ENCODE assay signal across 8 mouse cellular contexts in genomic region chr1:182341993-182342392, GRCm38 (mm10). TPM values are rescaled to one million over a fixed set of nuclear protein-coding genes. Genes with fewer than 3 reads are reported as not detected.
DNase-seq lines count a peak whose midpoint lies in the region; ATAC-seq lines count a peak whose summit lies in the region.

No protein-coding gene starts in this region.

- no peaks in the 10 kb centered on the region for H3K36me3 ChIP-seq in kidney, embryonic 16.5 days (ENCODE audit: insufficient read depth, low read length)
- 0 out of 2 replicates have a peak, but pooled peaks cover 7% of the 10 kb centered on the region for H3K36me3 ChIP-seq in hindbrain, embryonic 14.5 days (replicated peaks; ENCODE audit: control insufficient read depth, insufficient read depth)
- H3K36me3 ChIP-seq in midbrain, embryonic 15.5 days (replicated peaks) = 0 out of 2 replicates have a peak, but pooled peaks cover 3% of the 10 kb centered on the region

- no peaks in the 10 kb centered on the region for H3K9me3 ChIP-seq in kidney, embryonic 16.5 days (ENCODE audit: low read length)
- H3K9me3 ChIP-seq in hindbrain, embryonic 14.5 days (ENCODE audit: control insufficient read depth, low read length) = no peaks in the 10 kb centered on the region
- no peaks in the 10 kb centered on the region for H3K9me3 ChIP-seq in midbrain, embryonic 15.5 days

- no peak for DNase-seq in kidney, postnatal 10 days
- DNase-seq in hindbrain, embryonic 14.5 days (ENCODE audit: low spot score) = no peak
- no peak for DNase-seq in frontal cortex, adult 2 months (ENCODE audit: extremely low spot score in 1 of 2, low spot score in 1 of 2)
- no peak for DNase-seq in right cerebral cortex, postnatal 4 days

- WGBS in kidney, embryonic 16.5 days = 40% methylated on average over 6 of the region's 6 CpGs
- WGBS in hindbrain, embryonic 14.5 days = 37% methylated on average over 6 of the region's 6 CpGs
- 40% methylated on average over 6 of the region's 6 CpGs for WGBS in midbrain, embryonic 15.5 days

- ATAC-seq in kidney, embryonic 16.5 days (ENCODE audit: low FRiP score, low TSS enrichment) = no peak
- ATAC-seq in common myeloid progenitor, adult 5-6 weeks (replicated peaks; ENCODE audit: low read depth, poor library complexity, severe bottlenecking) = 0 out of 2 replicates have a peak, but pooled peaks have one; percentile 5
- ATAC-seq in hindbrain, embryonic 14.5 days (ENCODE audit: low FRiP score) = no peak
- ATAC-seq in midbrain, embryonic 15.5 days (replicated peaks) = 0 out of 2 replicates have a peak, but pooled peaks have one; percentile 46
- ATAC-seq in monocyte, adult 5-6 weeks (replicated peaks; ENCODE audit: insufficient number of reproducible peaks, low FRiP score, low TSS enrichment, poor library complexity, severe bottlenecking) = no peak

- H3K27me3 ChIP-seq in kidney, embryonic 16.5 days (ENCODE audit: insufficient read depth, low read length) = no peaks in the 10 kb centered on the region
- H3K27me3 ChIP-seq in hindbrain, embryonic 14.5 days (ENCODE audit: control insufficient read depth, insufficient read depth, low read length) = no peaks in the 10 kb centered on the region
- no peaks in the 10 kb centered on the region for H3K27me3 ChIP-seq in midbrain, embryonic 15.5 days (replicated peaks)

- H3K4me1 ChIP-seq in kidney, embryonic 16.5 days (ENCODE audit: insufficient read depth, low read length) = peaks cover 23% of the 10 kb centered on the region
- H3K4me1 ChIP-seq in hindbrain, embryonic 14.5 days (replicated peaks; ENCODE audit: control insufficient read depth, insufficient read depth, low read length) = peaks cover 25% of the 10 kb centered on the region
- peaks cover 30% of the 10 kb centered on the region for H3K4me1 ChIP-seq in midbrain, embryonic 15.5 days

- H3K27ac ChIP-seq in kidney, embryonic 16.5 days (ENCODE audit: low read length) = no peak overlapping the region
- peak overlapping the region; percentile 91 for H3K27ac ChIP-seq in hindbrain, embryonic 14.5 days
- H3K27ac ChIP-seq in midbrain, embryonic 15.5 days = peak overlapping the region; percentile 95

- peak overlapping the region; percentile 72 for H3K4me3 ChIP-seq in kidney, embryonic 16.5 days (ENCODE audit: low read length)
- H3K4me3 ChIP-seq in hindbrain, embryonic 14.5 days (replicated peaks; ENCODE audit: low read length) = peak overlapping the region; percentile 76
- H3K4me3 ChIP-seq in midbrain, embryonic 15.5 days = peak overlapping the region; percentile 99

- H3K4me2 ChIP-seq in kidney, embryonic 16.5 days (replicated peaks; ENCODE audit: low read depth, low read length) = peak overlapping the region; percentile 71
- H3K4me2 ChIP-seq in hindbrain, embryonic 14.5 days (replicated peaks) = peak overlapping the region; percentile 88
- peak overlapping the region; percentile 71 for H3K4me2 ChIP-seq in midbrain, embryonic 15.5 days

- H3K9ac ChIP-seq in kidney, embryonic 16.5 days (replicated peaks; ENCODE audit: low read length) = peak overlapping the region; percentile 86; the same call in 1 of the 2 replicates
- peak overlapping the region; percentile 98 for H3K9ac ChIP-seq in hindbrain, embryonic 14.5 days
- H3K9ac ChIP-seq in midbrain, embryonic 15.5 days = peak overlapping the region; percentile 99

RNA-seq across cellular contexts. Expression of gene Fbxo28, which starts 0.6 kb away (rescaled TPM):
- polyA plus RNA-seq in kidney, embryonic 16.5 days (2015; fragmentation: Nextera tagmentation; extraction: Ambion mirVana) = 18.0 and 18.3 TPM in 2 replicates
- total RNA-seq in common myeloid progenitor, adult 5-6 weeks (2017) = 16.3 and 17.8 TPM in 2 replicates
- 35.8 and 40.2 TPM in 2 replicates for polyA plus RNA-seq in hindbrain, embryonic 14.5 days (2014; fragmentation: Nextera tagmentation; extraction: Ambion mirVana)
- 22.4 and 23.6 TPM in 2 replicates for polyA plus RNA-seq in midbrain, embryonic 15.5 days (2015; fragmentation: Nextera tagmentation; extraction: Ambion mirVana)
- 26.0 and 27.2 TPM in 2 replicates for polyA plus RNA-seq in frontal cortex, adult 2 months (2012; rRNA removed)
- total RNA-seq in monocyte, adult 5-6 weeks (2017) = 35.3 to 43.4 TPM (median 37.8 TPM) in 3 replicates

RNA-seq across cellular contexts. Expression of gene Degs1, which starts 59.4 kb away (rescaled TPM):
- 131 and 134 TPM in 2 replicates for polyA plus RNA-seq in kidney, embryonic 16.5 days (2015; fragmentation: Nextera tagmentation; extraction: Ambion mirVana)
- 20.6 and 27.1 TPM in 2 replicates for total RNA-seq in common myeloid progenitor, adult 5-6 weeks (2017)
- 102 and 115 TPM in 2 replicates for polyA plus RNA-seq in hindbrain, embryonic 14.5 days (2014; fragmentation: Nextera tagmentation; extraction: Ambion mirVana)
- polyA plus RNA-seq in midbrain, embryonic 15.5 days (2015; fragmentation: Nextera tagmentation; extraction: Ambion mirVana) = 68.7 and 69.8 TPM in 2 replicates
- 68.2 and 78.2 TPM in 2 replicates for polyA plus RNA-seq in frontal cortex, adult 2 months (2012; rRNA removed)
- 126 to 162 TPM (median 142 TPM) in 3 replicates for total RNA-seq in monocyte, adult 5-6 weeks (2017)

Comparison
In these comparisons a context has a peak if more than half of its experiments do, and no peak if none do; other contexts are left out.
1. ATAC-seq: peak in common myeloid progenitor, adult 5-6 weeks (single experiment) and midbrain, embryonic 15.5 days (single experiment); none in kidney, embryonic 16.5 days (single experiment), hindbrain, embryonic 14.5 days (single experiment) and monocyte, adult 5-6 weeks (single experiment).
2. Peak in every context shown above with its lines, with median percentiles within 50 percentile points of each other: H3K4me2 ChIP-seq, H3K4me3 ChIP-seq and H3K9ac ChIP-seq.